Mouse (Mus musculus) ES-Bruce4 (cell line): ENCODE data around the gene Tmem50b.

Experiments used
- CTCF ChIP-seq: IDR thresholded peaks from one replicate; pipeline ENCODE4 v1.8.1; 2011; ENCODE audit warnings: low read depth, low read length
- EP300 ChIP-seq: IDR thresholded peaks from 2 replicates; pipeline ENCODE4 v1.6.1; 2011; ENCODE audit warnings: low read depth, low read length; ENCODE audit not compliant: insufficient read depth
- POLR2A ChIP-seq: IDR thresholded peaks from one replicate; pipeline ENCODE4 v1.8.1; 2011; ENCODE audit warnings: low read length; ENCODE audit not compliant: insufficient read depth

GRCm38 (mm10) chr16:91557693-91558092 lies 39.9 kb downstream of the Tmem50b start:
- TF ChIP-seq POLR2A (no peak), CTCF (no peak), EP300 (no peak)
